9 mouse cellular contexts compared by ENCODE assay signal in genomic region chr17:29997726-29998125, GRCm38 (mm10).
"Had no signal": no experiment of that assay in that cellular context is flagged by ENCODE, and none has a peak within 500 bp of the region (broad histone marks: within the 10 kb centered on the region; RNA-seq: fewer than 3 reads in every experiment).

No protein-coding gene starts in this region.

- H3K27ac ChIP-seq: layer of hippocampus, adult 2 months; limb, embryonic 13.5 days; liver, embryonic 14.5 days; midbrain, embryonic 12.5 days; neural tube, embryonic 13.5 days had no signal

- H3K4me3 ChIP-seq: layer of hippocampus, adult 2 months; limb, embryonic 13.5 days; midbrain, embryonic 12.5 days; neural tube, embryonic 13.5 days had no signal

- DNase-seq: kidney, postnatal 4 days; lung, adult 18-20 months; right cerebral cortex, postnatal 14 days; thymus, postnatal 4 days had no signal
